Mouse (Mus musculus) kidney, adult 2 months (tissue): ENCODE results near the gene Rap1gap2. TPM values are rescaled to one million over a fixed set of nuclear protein-coding genes. Genes with fewer than 3 reads are reported as not detected.

Source experiments
- DNase-seq: peaks from one replicate; pipeline ENCODE4 v3.0.0; 2021
- H3K27ac ChIP-seq: fragments of 200-500 bp; 2 replicates; pipeline ENCODE4 v1.5.1; 2012; ENCODE audit warnings: low read depth, low read length, control low read depth, inconsistent platforms; ENCODE audit not compliant: insufficient read depth
- H3K27me3 ChIP-seq: fragments of 200-500 bp; replicated peaks from 2 replicates; pipeline ENCODE4 v1.6.1; 2012; ENCODE audit warnings: mild to moderate bottlenecking, moderate library complexity, low read length, inconsistent platforms; ENCODE audit not compliant: control insufficient read depth, insufficient read depth
- H3K36me3 ChIP-seq: fragments of 200-500 bp; 2 replicates; pipeline ENCODE4 v1.6.1; 2012; ENCODE audit warnings: mild to moderate bottlenecking, moderate library complexity, low read length, inconsistent platforms; ENCODE audit not compliant: control insufficient read depth, insufficient read depth
- H3K4me1 ChIP-seq: fragments of 200-500 bp; 2 replicates; pipeline ENCODE4 v1.6.1; 2011; ENCODE audit warnings: low read length; ENCODE audit not compliant: control insufficient read depth, insufficient read depth
- H3K4me3 ChIP-seq: fragments of 200-500 bp; 2 replicates; pipeline ENCODE4 v1.5.1; 2011; ENCODE audit warnings: mild to moderate bottlenecking, low read depth, low read length, control low read depth; ENCODE audit not compliant: insufficient read depth
- CTCF ChIP-seq: fragments of 200-500 bp; conservative IDR thresholded peaks from 2 replicates; pipeline ENCODE4 v1.5.1; 2011; ENCODE audit warnings: low read depth, mild to moderate bottlenecking, control low read depth, low read length, moderate library complexity, mixed read lengths; ENCODE audit not compliant: insufficient read depth, insufficient read length
- POLR2A ChIP-seq: fragments of 200-500 bp; IDR thresholded peaks from one replicate; pipeline ENCODE4 v1.6.1; 2011; ENCODE audit warnings: low read depth, low read length, control low read depth
- WGBS: fragments of 180-500 bp; shearing (Covaris S2); methylation state at CpG from one replicate; pipeline ENCODE4 v1.1.7; 2018; 5-methylcytosine and 5-hydroxymethylcytosine counted together
- polyA plus RNA-seq: library from polyadenylated mRNA; depleted of rRNA; stranded (reverse); fragments of >200 nt; gene quantifications from 2 replicates; pipeline ENCODE4 v1.2.3, GENCODE M21; 2012; rRNA removed

Rap1gap2 gene
- polyA plus RNA-seq, 1 experiment, result 24.9 TPM

- Histone ChIP-seq H3K27ac (no peak overlapping the region), H3K36me3 (no peaks in the 10 kb centered on the region), H3K4me3 (no peak overlapping the region), H3K27me3 (no peaks in the 10 kb centered on the region), H3K4me1 (no peaks in the 10 kb centered on the region)
- TF ChIP-seq CTCF (peak; percentile 74), POLR2A (no peak)
- WGBS, result 76% methylated on average over 3 of the region's 3 CpGs
- peak; percentile 58 for DNase-seq
Measured at GRCm38 (mm10) chr11:74376847-74377246, 233.9 kb downstream of the Rap1gap2 start.

DNA sequence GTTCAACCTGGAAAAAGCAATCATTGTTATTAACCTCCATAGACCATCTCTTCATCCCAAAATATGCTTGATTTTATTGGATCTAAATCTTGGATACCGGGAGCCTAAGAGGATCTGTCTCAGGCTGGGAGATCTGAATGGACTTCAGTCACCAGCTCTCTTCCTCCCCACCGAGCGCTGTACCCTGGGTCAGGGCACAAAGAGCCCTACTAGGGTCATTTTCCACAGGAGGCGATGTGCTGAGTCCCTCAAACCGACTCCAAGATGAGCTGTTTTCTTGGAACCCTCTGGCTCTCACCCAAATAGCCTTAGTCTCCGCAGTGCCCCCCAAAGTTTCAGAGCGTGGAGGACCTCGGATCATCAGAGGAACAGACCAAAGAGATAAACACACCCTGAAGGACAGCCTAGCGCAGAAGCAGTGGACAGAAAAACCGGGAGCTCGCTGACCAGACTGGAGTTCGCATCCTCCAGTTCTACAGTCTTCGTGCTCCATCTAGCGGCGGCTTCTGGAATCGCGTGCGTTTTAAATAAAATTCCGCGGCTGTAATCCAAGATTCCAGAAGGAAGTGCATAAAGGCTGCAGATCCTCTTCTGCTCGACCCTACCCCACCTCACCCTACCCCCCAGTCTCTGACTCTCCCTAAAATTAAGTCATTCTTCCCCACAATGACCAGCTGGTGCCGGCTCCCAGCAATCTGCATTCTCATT is 239.2 kb downstream of the Rap1gap2 start:
- Histone ChIP-seq H3K27ac (no peak overlapping the region), H3K27me3 (no peaks in the 10 kb centered on the region; the same call in 1 of the 2 replicates), H3K4me3 (no peak overlapping the region), H3K4me1 (no peaks in the 10 kb centered on the region), H3K36me3 (no peaks in the 10 kb centered on the region)
- peak; percentile 68 for DNase-seq
- 8% methylated on average over 22 of the region's 22 CpGs for WGBS
- no peak for TF ChIP-seq POLR2A
- peak; percentile 88 for TF ChIP-seq CTCF

GRCm38 (mm10) chr11:74361769-74362168 is 248.9 kb downstream of the Rap1gap2 start, which contains the start of gene Olfr412:
Gene Olfr412 (plus strand): TSS chr11:74362069.
- no peaks in the 10 kb centered on the region; the same call in 1 of the 2 replicates for H3K27me3 ChIP-seq
- no peaks in the 10 kb centered on the region for H3K4me1 ChIP-seq
- 73% methylated on average over 1 of the region's 1 CpGs for WGBS
- no peak within 1 kb of the TSS for H3K4me3 ChIP-seq
- no peak for DNase-seq
- no peaks in the 10 kb centered on the region for H3K36me3 ChIP-seq
- TF ChIP-seq CTCF (no peak), POLR2A (no peak)
- no peak within 1 kb of the TSS for H3K27ac ChIP-seq

DNA sequence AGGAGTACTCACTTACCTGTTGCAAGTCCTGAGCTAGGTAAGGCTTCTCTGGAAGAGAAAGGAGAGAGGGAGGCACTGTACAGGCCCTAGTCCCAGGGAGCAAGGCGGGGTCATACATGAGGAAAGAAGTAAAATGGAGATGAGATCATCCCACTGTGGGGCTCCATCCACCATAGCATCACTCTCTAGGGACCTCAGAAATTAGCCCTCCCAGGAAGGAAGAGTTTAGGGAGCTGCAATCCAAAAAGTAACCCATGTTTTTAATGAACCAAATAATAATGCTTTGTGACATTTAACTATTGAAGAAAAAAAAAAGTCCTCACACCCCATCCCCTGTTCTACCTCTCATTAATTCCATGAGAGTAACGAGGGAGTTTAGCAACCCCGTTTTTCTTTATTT is 258.2 kb downstream of the Rap1gap2 start, which contains the start of gene Olfr411:
Gene Olfr411, minus strand, starts transcription at position 101 of the 400 bp plus-strand sequence.
- H3K4me3 ChIP-seq, result no peak within 1 kb of the TSS
- no peaks in the 10 kb centered on the region for H3K36me3 ChIP-seq
- 93% methylated on average over 3 of the region's 3 CpGs for WGBS
- H3K27ac ChIP-seq, result no peak within 1 kb of the TSS
- no peaks in the 10 kb centered on the region; the same call in 1 of the 2 replicates for H3K27me3 ChIP-seq
- no peak for TF ChIP-seq CTCF
- no peak for TF ChIP-seq POLR2A
- no peak for DNase-seq
- no peaks in the 10 kb centered on the region for H3K4me1 ChIP-seq

DNA sequence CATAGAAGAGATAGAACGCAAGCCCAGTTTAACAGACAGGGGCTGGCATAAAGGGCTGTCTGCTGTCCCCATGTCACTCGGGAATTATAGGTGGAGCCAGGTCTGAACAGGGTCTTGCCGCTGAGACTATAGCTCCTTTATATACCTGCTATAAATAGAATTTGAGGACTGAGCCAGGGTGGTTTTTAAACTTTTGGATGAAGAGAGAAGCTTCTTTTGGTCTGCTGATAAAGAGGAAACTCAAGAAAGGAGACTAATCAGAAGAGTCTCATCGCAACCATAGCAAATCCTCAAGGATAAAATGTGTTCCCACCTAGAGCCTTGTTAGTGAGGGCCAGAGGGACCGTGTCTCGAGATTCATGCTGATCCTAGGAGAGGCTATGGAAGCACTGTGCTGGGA is 272.8 kb downstream of the Rap1gap2 start, which contains the start of gene Olfr410:
Gene Olfr410, minus strand, starts transcription at position 101 of the 400 bp plus-strand sequence.
- no peak within 1 kb of the TSS for H3K27ac ChIP-seq
- no peaks in the 10 kb centered on the region for H3K36me3 ChIP-seq
- TF ChIP-seq POLR2A, result no peak
- TF ChIP-seq CTCF, result no peak
- no peaks in the 10 kb centered on the region; the same call in 1 of the 2 replicates for H3K27me3 ChIP-seq
- WGBS, result 84% methylated on average over 6 of the region's 6 CpGs
- H3K4me3 ChIP-seq, result no peak within 1 kb of the TSS
- no peaks in the 10 kb centered on the region for H3K4me1 ChIP-seq
- DNase-seq, result no peak

Other genes with a start within 250 kb of the Rap1gap2 start
- not detected in 2 replicates for gene Olfr412, start 248.8 kb downstream of the Rap1gap2 start, polyA plus RNA-seq
- gene Ccdc92b, start 8.7 kb upstream of the Rap1gap2 start, polyA plus RNA-seq, result 0.13 and 0.18 TPM in 2 replicates
- gene Cluh, start 38.6 kb upstream of the Rap1gap2 start, polyA plus RNA-seq, result 115 and 119 TPM in 2 replicates
- 20.5 and 26.7 TPM in 2 replicates for gene Pafah1b1, start 113.8 kb upstream of the Rap1gap2 start, polyA plus RNA-seq
- 3.2 and 3.8 TPM in 2 replicates for gene Mettl16, start 159.9 kb upstream of the Rap1gap2 start, polyA plus RNA-seq
- 12.8 and 13.9 TPM in 2 replicates for gene Mnt, start 220.0 kb upstream of the Rap1gap2 start, polyA plus RNA-seq